Mouse (Mus musculus): Measurements from ENCODE around the gene Cpa3. TPM values are rescaled to one million over a fixed set of nuclear protein-coding genes. Genes with fewer than 3 reads are reported as not detected.

Cpa3 gene
- 2.5 TPM for total RNA-seq (2023)

DNA sequence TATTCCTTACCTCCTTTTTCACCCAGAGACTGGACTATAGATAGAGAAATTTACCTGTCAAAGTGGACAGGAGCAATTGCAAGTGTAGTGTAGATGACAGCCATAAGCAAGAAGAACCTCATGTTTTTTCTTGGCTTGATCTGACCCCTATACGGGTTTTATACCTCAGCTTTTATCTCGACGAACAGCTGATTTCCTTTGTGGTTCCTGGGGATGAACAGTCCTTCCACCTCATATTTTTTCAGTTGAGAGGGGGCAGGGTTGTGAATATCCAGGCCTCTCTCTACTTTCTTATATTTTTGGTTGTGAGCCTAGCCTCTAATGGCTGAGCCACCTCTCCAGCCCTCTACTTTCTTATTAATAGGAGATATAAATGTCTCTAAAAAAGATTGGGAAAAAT is at the start of gene Cpa3:
Cpa3 (minus strand) TSS at position 132 of the 400 bp plus-strand sequence.

DNA sequence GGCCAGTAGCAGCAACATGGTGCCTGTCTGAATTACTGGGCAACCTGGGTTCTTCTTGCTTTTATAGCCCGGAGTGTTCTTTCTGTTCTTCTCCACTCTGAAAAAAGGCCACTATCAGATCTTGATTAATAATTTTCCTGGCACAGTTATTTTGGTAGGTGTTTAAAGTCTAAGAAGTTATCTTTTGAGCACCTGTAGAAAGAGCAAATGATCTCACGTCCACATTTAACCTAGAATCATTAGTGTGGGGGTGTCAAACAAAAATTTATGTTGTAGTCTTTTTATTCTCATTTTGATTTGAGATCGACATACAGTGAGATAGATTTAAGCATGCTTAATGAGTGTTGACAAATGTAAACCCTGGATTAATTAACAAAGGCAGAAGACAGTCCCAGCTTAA is 33.7 kb upstream of the Cpa3 start, which contains the start of gene Cpb1:
Cpb1 (minus strand) TSS at position 101 of the 400 bp plus-strand sequence.

Other genes starting within 250 kb of the Cpa3 start
- 80.0 TPM for gene Hps3, start 206.9 kb downstream of the Cpa3 start, total RNA-seq (2023)
- gene Hltf, start 184.4 kb downstream of the Cpa3 start, total RNA-seq (2023): 60.2 TPM
- 33.8 TPM for gene Gyg, start 86.9 kb downstream of the Cpa3 start, total RNA-seq (2023)
- 1.9 TPM for gene Cpb1, start 33.6 kb upstream of the Cpa3 start, total RNA-seq (2023)
- not detected for gene Agtr1b, start 125.0 kb upstream of the Cpa3 start, total RNA-seq (2023)